Mouse (Mus musculus): ENCODE data around the gene Spred1.

GRCm38 (mm10) chr2:117143106-117143505, 21.9 kb downstream of the Spred1 start:
- TF ChIP-seq CTCF (IDR thresholded peaks at IDR 0.05; ENCODE audit: low read depth) (no peak), EP300 (optimal IDR thresholded peaks at IDR 0.05) (no peak)

Data from stomach, postnatal 0 days (tissue).